Mouse (Mus musculus) urinary bladder, postnatal 4 days (tissue): ENCODE measurements around the gene Tle6.

Experiments used
- DNase-seq, 2 experiments: peaks; one replicate each; pipeline ENCODE4 v3.0.0; 2021 to 2022; ENCODE audit warnings: low spot score in 2 of 2

Tle6 gene

GRCm38 (mm10) chr10:81600738-81601203 is at the start of gene Tle6:
Tle6 (minus strand) TSS chr10:81601073.
- peak; percentile 92 to 96 for DNase-seq

DNA sequence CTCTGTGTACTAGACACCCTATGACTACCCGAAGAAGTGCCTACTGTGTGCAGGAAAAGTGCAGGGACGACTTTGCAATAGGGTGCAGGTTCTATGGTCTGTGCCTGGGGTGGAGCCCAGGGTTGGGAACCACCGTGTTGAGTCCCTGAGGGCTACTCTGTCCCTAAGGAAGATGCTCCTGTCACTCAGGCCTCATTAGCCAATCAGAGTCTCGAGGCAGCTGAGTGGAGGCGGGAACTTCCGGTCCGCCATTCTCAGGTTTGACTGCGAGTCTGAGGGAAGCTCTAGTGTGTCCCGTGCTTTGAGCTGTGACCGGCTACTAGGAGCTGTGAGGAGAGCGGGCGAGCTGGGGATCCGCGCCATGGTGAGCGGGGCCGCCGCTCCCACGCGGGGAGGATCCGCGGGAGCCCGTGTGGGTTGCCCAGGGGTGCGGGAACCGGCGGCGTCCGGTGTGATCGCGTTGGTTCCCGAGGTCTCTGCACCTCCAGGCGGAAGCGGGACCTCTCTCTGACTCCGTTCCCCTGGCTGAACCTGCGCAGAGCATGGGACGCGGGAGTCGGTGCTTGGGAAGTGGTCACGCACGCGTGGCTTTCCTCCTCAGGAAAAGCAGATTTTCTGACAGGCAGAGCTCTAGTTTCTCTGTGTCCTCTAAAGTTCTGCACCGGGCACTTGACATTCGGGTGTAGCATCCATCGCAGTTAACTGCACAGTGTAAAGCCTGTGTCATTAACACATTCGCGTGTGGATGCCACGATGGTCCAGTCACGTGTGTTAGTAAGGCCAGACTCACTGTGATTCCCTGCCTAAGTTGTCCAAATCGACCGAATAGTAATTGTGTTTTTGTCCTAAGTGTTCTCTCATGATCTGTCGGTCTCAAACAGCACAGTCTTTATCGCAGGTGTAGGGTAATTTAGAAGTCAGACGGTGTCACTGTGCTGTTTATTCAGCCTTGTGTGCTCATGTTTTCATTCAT is 48.2 kb upstream of the Tle6 start, which contains the start of gene Gm10778:
Gm10778 (plus strand) TSS at position 257 of the 973 bp plus-strand sequence.
- DNase-seq = peak; percentile 74 to 87

DNA sequence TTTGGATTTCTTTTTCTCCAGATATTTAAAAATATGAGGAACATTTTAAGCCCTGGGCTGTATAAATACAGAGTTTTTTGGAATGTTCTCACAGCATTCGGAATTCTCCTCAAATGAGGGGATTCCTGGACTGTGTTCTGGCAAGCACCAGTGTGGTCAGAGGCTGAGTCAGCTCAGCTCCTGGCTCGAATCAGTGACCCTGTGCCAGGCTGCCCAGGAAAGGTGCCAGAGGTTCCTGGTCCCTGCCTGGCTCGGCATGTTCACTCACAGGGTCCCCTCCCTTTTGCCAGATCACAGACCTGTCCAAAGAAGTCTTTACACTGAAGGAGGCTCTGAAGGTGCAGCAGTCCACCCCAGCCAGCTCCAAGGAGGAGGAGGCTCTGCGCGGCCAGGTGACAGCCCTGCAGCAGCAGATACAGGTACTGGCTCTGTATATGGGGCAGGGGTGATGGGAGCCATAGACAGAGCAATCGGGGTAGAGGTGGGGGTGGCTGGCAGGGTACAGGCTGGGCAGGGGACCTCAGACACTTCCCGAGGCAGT is 45.2 kb upstream of the Tle6 start:
- DNase-seq = peak; percentile 15 to 57

GRCm38 (mm10) chr10:81645391-81645790 is 44.5 kb upstream of the Tle6 start:
- peak in 1 of 2 experiments; percentile 30 for DNase-seq

GRCm38 (mm10) chr10:81644716-81645115 is 43.8 kb upstream of the Tle6 start:
- DNase-seq = peak; percentile 16 to 55

DNA sequence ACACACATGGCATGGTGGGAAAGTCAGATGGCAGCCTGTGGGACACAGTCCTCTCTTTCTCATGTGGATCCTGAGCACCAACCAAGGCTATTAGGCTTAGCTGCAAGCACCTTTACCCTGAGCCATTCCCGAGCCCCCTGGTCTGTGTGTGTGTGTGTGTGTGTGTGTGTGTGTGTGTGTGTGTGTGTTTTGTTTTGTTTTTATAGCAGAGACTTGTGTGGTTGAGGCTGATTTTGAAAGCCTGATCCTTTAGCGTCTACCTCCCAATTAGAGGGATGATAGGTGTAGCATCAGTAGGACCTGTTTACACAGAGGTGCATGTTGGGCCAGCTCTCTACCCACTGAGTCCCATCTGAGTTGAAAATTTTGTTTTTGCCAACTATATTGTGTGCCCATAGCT is 43.3 kb upstream of the Tle6 start:
- peak in 1 of 2 experiments; percentile 42 for DNase-seq

DNA sequence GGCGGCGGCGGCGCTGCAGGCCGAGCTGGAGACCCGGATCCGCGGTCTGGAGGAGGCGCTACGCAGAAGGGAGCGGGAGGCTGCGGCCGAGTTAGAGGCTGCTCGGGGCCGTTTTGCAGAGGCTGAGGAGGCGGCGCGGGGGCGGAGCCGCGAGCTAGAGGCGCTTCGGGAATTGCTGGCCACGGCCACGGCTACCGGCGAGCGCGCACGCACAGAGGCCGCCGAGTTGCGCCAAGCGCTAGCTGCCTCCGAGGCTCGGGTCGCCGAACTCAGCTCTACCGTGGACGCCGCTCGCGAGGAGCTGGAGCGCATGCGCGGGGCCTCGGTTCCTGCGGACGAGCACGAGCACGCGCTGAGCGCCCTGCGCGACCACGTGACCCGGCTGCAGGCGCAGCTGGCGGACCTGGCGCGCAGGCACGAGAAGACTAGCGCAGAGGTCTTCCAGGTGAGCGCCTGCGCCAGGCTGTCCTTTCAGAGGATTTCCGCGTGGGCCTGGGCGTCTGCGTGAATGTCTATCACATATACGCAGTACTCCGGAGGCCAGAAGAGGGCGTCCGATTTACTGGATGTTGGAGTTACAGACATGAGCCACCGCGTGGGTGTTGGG is 42.7 kb upstream of the Tle6 start:
- DNase-seq = peak; percentile 95 to 96

DNA sequence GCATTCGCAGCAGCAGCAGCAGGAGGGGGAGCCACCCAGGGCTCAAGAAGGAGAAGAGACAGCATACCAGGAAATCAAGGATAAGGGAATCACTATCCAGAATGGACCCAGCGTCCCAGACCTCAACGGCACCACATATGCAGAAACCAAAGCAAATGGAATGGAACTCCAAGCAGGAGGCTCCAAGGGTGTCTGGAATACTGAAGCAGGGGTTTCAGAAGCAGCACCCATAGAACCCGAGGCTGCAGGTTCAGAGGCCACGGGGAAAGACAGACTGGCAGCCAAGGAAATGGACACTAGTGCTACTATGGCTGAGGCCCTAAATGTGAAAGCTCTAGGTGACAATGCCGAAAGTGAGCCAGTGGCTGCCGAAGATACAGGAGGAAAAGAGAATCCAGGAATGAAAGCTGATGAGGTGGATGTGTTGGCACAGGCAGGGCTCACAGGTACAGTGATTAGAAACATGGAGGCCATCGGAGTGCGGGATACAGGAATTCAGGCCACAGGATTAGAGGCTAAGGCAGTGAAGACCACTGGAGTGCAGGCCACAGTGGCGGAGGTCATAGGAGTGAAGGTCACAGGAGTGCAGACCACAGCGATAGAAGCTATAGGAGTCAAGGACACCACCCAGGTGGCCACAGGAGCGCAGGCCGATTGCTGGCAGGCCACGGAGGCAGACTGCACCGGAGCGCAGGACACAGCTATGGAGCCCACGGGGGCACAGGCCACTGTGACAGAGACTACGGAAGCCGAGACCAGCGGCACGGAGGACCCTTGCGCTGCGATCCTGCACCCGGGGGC is 42.0 kb upstream of the Tle6 start:
- DNase-seq = peak; percentile 15 to 50

DNA sequence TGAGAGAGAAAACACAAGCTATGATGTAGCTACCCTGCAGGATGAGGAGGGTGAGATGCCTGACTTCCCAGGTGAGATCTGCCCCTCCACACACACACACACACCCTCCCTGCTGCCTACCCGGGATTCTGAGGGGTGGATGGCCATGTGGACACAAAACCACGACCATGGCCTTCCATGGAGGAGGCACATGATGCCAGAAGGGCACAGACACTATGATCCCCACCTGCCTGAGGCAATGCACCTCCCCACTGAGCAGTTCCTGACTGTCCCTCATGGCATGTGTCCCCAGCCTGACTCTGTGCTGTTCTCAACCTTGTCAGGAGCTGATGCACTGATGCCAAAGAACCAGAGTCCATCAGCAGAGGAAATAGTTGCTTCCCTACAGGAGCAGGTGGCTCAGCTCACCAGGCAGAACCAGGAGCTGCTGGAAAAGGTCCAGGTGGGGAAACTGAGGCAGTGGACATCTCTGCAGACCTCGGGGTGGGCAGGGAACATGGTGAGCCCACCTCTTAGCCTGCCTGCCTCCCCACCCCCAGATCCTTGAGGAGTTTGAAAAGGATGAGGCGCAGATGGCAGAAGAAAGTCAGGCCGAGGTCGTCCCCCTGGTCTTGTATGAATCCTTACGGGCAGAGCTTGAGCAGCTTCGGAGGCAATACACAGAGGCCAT is 41.2 kb upstream of the Tle6 start:
- peak; percentile 17 to 52 for DNase-seq

GRCm38 (mm10) chr10:81641566-81641965 is 40.7 kb upstream of the Tle6 start:
- peak; percentile 15 to 19 for DNase-seq

DNA sequence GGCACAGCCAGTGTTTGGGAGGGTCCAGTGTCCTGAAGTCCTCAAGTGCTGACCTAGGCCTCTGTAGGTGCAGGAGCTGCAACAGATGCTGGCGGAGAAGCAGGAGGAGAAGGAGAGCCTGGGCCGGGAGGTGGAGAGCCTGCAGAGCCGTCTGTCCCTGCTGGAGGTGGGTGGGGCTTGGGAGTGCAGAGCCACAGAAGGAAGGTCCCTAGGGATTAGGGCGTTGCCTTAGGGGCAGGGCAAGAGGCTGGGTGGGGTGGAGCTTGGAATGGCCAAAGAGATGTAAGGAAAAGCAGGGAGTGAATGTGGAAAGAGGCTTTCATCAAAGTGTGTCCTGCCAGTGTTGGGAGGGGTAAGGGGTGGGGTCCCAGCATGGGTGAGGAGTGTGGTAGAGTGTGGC is 40.0 kb upstream of the Tle6 start:
- peak in 1 of 2 experiments; percentile 60 for DNase-seq

GRCm38 (mm10) chr10:81638101-81638500 is 37.2 kb upstream of the Tle6 start:
- DNase-seq = no peak

GRCm38 (mm10) chr10:81636338-81636737 is 35.5 kb upstream of the Tle6 start:
- no peak for DNase-seq

DNA sequence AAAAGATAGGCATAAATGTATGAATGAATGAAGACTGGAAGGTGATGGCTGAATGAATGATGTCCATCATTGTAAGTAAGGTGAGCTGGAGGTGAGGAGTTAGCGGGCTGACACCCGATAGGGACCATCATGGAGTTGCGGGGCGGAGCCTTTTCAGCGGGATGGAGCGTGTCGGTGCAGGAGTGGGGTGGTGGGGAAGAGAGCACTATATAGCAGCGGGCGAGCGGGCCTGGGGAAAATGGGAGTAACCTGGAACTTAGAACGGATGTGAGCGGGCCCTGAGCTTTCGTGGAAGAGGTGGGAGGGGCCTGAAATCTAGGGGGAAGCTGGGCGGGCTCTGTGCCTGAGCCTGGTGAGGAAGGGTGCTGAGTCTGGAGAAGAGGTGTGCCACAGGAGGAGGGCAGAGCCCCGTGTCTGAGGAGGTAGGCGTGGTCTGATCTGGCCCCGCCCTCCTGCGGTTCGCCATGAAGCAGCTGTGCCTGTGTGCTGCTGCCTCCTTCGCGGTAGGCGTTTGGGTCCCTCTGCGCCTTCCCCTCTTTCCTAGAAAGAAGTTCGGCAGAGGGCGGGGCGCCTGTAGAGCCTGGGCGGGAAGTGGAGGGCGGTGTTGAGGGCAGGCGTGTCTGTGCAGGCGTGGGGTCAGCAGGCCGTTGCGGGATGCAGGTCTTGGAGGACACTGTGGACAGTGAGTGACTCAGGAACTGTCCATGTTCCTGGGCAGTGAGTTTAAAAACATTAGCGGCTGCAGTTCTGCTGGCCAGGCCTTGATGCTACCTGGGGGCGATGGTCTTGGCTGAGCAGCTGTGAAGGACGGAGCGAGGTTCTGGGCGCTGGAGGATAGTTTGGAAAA is 32.6 kb upstream of the Tle6 start:
- DNase-seq = peak; percentile 86 to 90

- no peak for DNase-seq
These were observed 27.5 kb upstream of the Tle6 start, which contains the start of gene Ankrd24 for GRCm38 (mm10) chr10:81628390-81628789. Ankrd24 (plus strand) TSS chr10:81628540.

DNA sequence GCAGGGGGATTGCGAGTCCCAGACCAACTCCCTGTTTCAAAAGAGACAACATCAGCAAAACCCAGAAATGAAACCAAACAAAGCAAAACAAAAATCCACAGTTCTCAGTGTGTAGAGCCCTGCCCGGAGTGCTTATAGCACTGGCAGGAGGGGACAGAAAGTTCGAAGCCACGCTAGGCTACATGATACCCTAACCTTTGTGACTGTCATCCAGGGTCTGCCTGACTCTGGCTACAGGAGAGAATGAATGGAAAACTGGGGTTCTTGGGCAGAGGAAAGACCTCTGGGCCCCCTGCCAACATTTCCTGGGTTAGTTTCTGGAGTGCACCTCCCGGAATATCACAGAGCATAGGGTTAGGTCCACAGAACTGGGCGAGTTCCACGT is 27.0 kb upstream of the Tle6 start:
- DNase-seq = no peak

- DNase-seq = peak; percentile 89 to 91
These were observed 26.3 kb upstream of the Tle6 start, which contains the start of gene Sirt6 for GRCm38 (mm10) chr10:81626994-81627835. Sirt6 (minus strand) TSS chr10:81627797.

GRCm38 (mm10) chr10:81626101-81626993 is 25.5 kb upstream of the Tle6 start:
- no peak for DNase-seq
